Mouse (Mus musculus) forebrain, embryonic 14.5 days (tissue): ENCODE results near the gene Renbp. TPM values are rescaled to one million over a fixed set of nuclear protein-coding genes. Genes with fewer than 3 reads are reported as not detected.
A peak's percentile ranks its signal among the peaks of the same experiment; 100 is the strongest.

Experiments used
- ATAC-seq: fragments of 200-750 bp; cut with Nextera tagmentation; 2 replicates; pipeline ENCODE4 v1.8.0; 2017; ENCODE audit warnings: mild to moderate bottlenecking, moderate library complexity
- DNase-seq: peaks from one replicate; pipeline ENCODE4 v3.0.0-alpha.2; 2015; ENCODE audit warnings: low spot score
- H3K27ac ChIP-seq: fragments of 300-500 bp; sonication (generic); 2 replicates; pipeline ENCODE4 v1.5.1; 2014; ENCODE audit warnings: low read depth, mild to moderate bottlenecking, control low read depth, low read length, moderate library complexity
- H3K27me3 ChIP-seq: fragments of 300-500 bp; sonication (generic); replicated peaks from 2 replicates; pipeline ENCODE4 v1.6.1; 2014; ENCODE audit warnings: low read length, control low read depth, mixed read lengths; ENCODE audit not compliant: control insufficient read depth, insufficient read depth
- H3K36me3 ChIP-seq: fragments of 300-500 bp; sonication (generic); 2 replicates; pipeline ENCODE4 v1.6.1; 2014; ENCODE audit warnings: low read length, control low read depth; ENCODE audit not compliant: control insufficient read depth, insufficient read depth
- H3K4me1 ChIP-seq: fragments of 300-500 bp; sonication (generic); 2 replicates; pipeline ENCODE4 v1.6.1; 2014; ENCODE audit warnings: antibody characterized with exemption, low read length, control low read depth; ENCODE audit not compliant: control insufficient read depth, insufficient read depth
- H3K4me2 ChIP-seq: fragments of 300-500 bp; sonication (generic); 2 replicates; pipeline ENCODE4 v1.6.1; 2014; ENCODE audit warnings: mild to moderate bottlenecking, control low read depth, low read length
- H3K4me3 ChIP-seq: fragments of 300-500 bp; sonication (generic); 2 replicates; pipeline ENCODE4 v1.5.1; 2014; ENCODE audit warnings: low read depth, low read length, control low read depth
- H3K9ac ChIP-seq: fragments of 300-500 bp; sonication (generic); 2 replicates; pipeline ENCODE4 v1.6.1; 2014; ENCODE audit warnings: mild to moderate bottlenecking, low read length, control low read depth, moderate library complexity
- H3K9me3 ChIP-seq: fragments of 300-500 bp; sonication (generic); replicated peaks from 2 replicates; pipeline ENCODE4 v1.6.1; 2016; ENCODE audit warnings: low read length, control low read depth, mixed read lengths; ENCODE audit not compliant: control insufficient read depth
- WGBS: fragments of 180-500 bp; shearing (Covaris S2); extraction: QIAGEN DNeasy Blood & Tissue Kit; methylation state at CpG from one replicate; pipeline ENCODE4 v1.1.7; 2014; 5-methylcytosine and 5-hydroxymethylcytosine counted together
- polyA plus RNA-seq: library from polyadenylated mRNA; unstranded; fragments of >200 nt; fragmentation: Nextera tagmentation; extraction: Ambion mirVana; gene quantifications from 2 replicates; pipeline ENCODE4 v1.2.1, GENCODE M21; 2014

Renbp gene
- polyA plus RNA-seq, 1 experiment from 2014 or later = 9.3 TPM

- H3K9me3 ChIP-seq = no peaks in the 10 kb centered on the region
- ATAC-seq (peak; percentile 75), DNase-seq (peak; percentile 91)
- peak within 1 kb of the TSS; percentile 62 for H3K4me3 ChIP-seq
- H3K4me2 ChIP-seq = peak within 1 kb of the TSS; percentile 66
- 27% methylated on average over 58 of the region's 58 CpGs for WGBS
- no peaks in the 10 kb centered on the region for H3K27me3 ChIP-seq
- H3K4me1 ChIP-seq = peaks cover 11% of the 10 kb centered on the region; the same call in 1 of the 2 replicates
- H3K36me3 ChIP-seq = no peaks in the 10 kb centered on the region; the same call in 1 of the 2 replicates
- peak within 1 kb of the TSS; percentile 98 for H3K27ac ChIP-seq
- peak within 1 kb of the TSS; percentile 63 for H3K9ac ChIP-seq
These were observed 35.9 kb upstream of the Renbp start, which contains the start of gene Hcfc1 for GRCm38 (mm10) chrX:73966248-73967176. TSS of gene Hcfc1 (minus strand) at chrX:73966357.

- Histone ChIP-seq H3K9ac (peak overlapping the region; percentile 63), H3K27me3 (no peaks in the 10 kb centered on the region), H3K4me2 (peak overlapping the region; percentile 66), H3K9me3 (no peaks in the 10 kb centered on the region), H3K4me1 (peaks cover 11% of the 10 kb centered on the region; the same call in 1 of the 2 replicates), H3K4me3 (peak overlapping the region; percentile 62), H3K36me3 (peaks cover 8% of the 10 kb centered on the region; the same call in 1 of the 2 replicates), H3K27ac (0 out of 2 replicates have a peak overlapping the region, but pooled peaks have one; percentile 27)
- DNase-seq (peak; percentile 50), ATAC-seq (no peak)
- WGBS = 27% methylated on average over 20 of the region's 20 CpGs
These were observed 34.7 kb upstream of the Renbp start for GRCm38 (mm10) chrX:73965307-73965706.

GRCm38 (mm10) chrX:73964363-73964762 lies 33.7 kb upstream of the Renbp start:
- peaks cover 11% of the 10 kb centered on the region; the same call in 1 of the 2 replicates for H3K4me1 ChIP-seq
- DNase-seq (no peak), ATAC-seq (no peak)
- H3K9ac ChIP-seq = peak overlapping the region; percentile 63
- peak overlapping the region; percentile 62 for H3K4me3 ChIP-seq
- peak overlapping the region; percentile 66 for H3K4me2 ChIP-seq
- H3K27me3 ChIP-seq = no peaks in the 10 kb centered on the region
- H3K9me3 ChIP-seq = no peaks in the 10 kb centered on the region
- H3K36me3 ChIP-seq = peaks cover 9% of the 10 kb centered on the region; the same call in 1 of the 2 replicates
- 49% methylated on average over 3 of the region's 3 CpGs for WGBS
- H3K27ac ChIP-seq = no peak overlapping the region

GRCm38 (mm10) chrX:73954988-73955387 lies 24.3 kb upstream of the Renbp start:
- H3K4me1 ChIP-seq = no peaks in the 10 kb centered on the region
- ATAC-seq = no peak
- H3K27me3 ChIP-seq = no peaks in the 10 kb centered on the region
- no peak overlapping the region for H3K4me3 ChIP-seq
- H3K9ac ChIP-seq = no peak overlapping the region
- H3K9me3 ChIP-seq = no peaks in the 10 kb centered on the region
- H3K27ac ChIP-seq = no peak overlapping the region
- peaks cover 91% of the 10 kb centered on the region for H3K36me3 ChIP-seq
- no peak overlapping the region for H3K4me2 ChIP-seq
- WGBS = 94% methylated on average over 6 of the region's 6 CpGs
- no peak for DNase-seq

- Histone ChIP-seq H3K27ac (no peak overlapping the region), H3K4me2 (no peak overlapping the region), H3K27me3 (no peaks in the 10 kb centered on the region), H3K4me3 (no peak overlapping the region), H3K36me3 (peaks cover 95% of the 10 kb centered on the region), H3K9ac (no peak overlapping the region), H3K9me3 (no peaks in the 10 kb centered on the region), H3K4me1 (no peaks in the 10 kb centered on the region)
- DNase-seq = no peak
- WGBS = 82% methylated on average over 5 of the region's 5 CpGs
- ATAC-seq = no peak
These were observed 22.0 kb upstream of the Renbp start for GRCm38 (mm10) chrX:73952603-73953002.

GRCm38 (mm10) chrX:73949341-73949740 lies 18.7 kb upstream of the Renbp start:
- H3K27me3 ChIP-seq = no peaks in the 10 kb centered on the region
- H3K9ac ChIP-seq = no peak overlapping the region
- no peak overlapping the region for H3K4me3 ChIP-seq
- H3K36me3 ChIP-seq = peaks cover 94% of the 10 kb centered on the region
- 91% methylated on average over 10 of the region's 10 CpGs for WGBS
- H3K4me1 ChIP-seq = no peaks in the 10 kb centered on the region
- DNase-seq = no peak
- ATAC-seq = no peak
- no peak overlapping the region for H3K27ac ChIP-seq
- H3K4me2 ChIP-seq = no peak overlapping the region
- H3K9me3 ChIP-seq = no peaks in the 10 kb centered on the region

- H3K27me3 ChIP-seq = no peaks in the 10 kb centered on the region
- no peaks in the 10 kb centered on the region for H3K4me1 ChIP-seq
- H3K9me3 ChIP-seq = no peaks in the 10 kb centered on the region
- peaks cover 95% of the 10 kb centered on the region for H3K36me3 ChIP-seq
- no peak overlapping the region for H3K9ac ChIP-seq
- no peak overlapping the region for H3K4me2 ChIP-seq
- H3K27ac ChIP-seq = no peak overlapping the region
- ATAC-seq = 0 out of 2 replicates have a peak, but pooled peaks have one; percentile 40
- peak; percentile 75 for DNase-seq
- WGBS = 32% methylated on average over 4 of the region's 4 CpGs
- H3K4me3 ChIP-seq = no peak overlapping the region
These were observed 18.0 kb upstream of the Renbp start for GRCm38 (mm10) chrX:73948647-73949046.

- Histone ChIP-seq H3K27ac (no peak overlapping the region), H3K36me3 (peaks cover 90% of the 10 kb centered on the region)
These were observed 16.2 kb upstream of the Renbp start for GRCm38 (mm10) chrX:73946896-73947295.

GRCm38 (mm10) chrX:73942294-73942693 lies 11.6 kb upstream of the Renbp start:
- no peak for DNase-seq
- Histone ChIP-seq H3K9me3 (no peaks in the 10 kb centered on the region), H3K36me3 (peaks cover 56% of the 10 kb centered on the region), H3K27me3 (no peaks in the 10 kb centered on the region), H3K4me3 (no peak overlapping the region), H3K9ac (no peak overlapping the region), H3K27ac (no peak overlapping the region), H3K4me2 (no peak overlapping the region), H3K4me1 (no peaks in the 10 kb centered on the region)
- ATAC-seq = no peak
- WGBS = 89% methylated on average over 2 of the region's 2 CpGs

More at GRCm38 (mm10) chrX:73946896-73947295, 16.2 kb upstream of the Renbp start:
- ATAC-seq (no peak), DNase-seq (no peak)
- Histone ChIP-seq H3K4me2 (no peak overlapping the region), H3K9me3 (no peaks in the 10 kb centered on the region), H3K4me3 (no peak overlapping the region), H3K9ac (no peak overlapping the region), H3K4me1 (no peaks in the 10 kb centered on the region), H3K27me3 (no peaks in the 10 kb centered on the region)
- 83% methylated on average over 6 of the region's 6 CpGs for whole genome bisulfite sequencing
